Mouse (Mus musculus): ENCODE results near the gene Kcnh4. TPM values are rescaled to one million over a fixed set of nuclear protein-coding genes. Genes with fewer than 3 reads are reported as not detected.

Gene Kcnh4
- polyA plus RNA-seq, 2 experiments = 0.09 TPM; not detected in 1

- H3K27me3 ChIP-seq (ENCODE audit: control insufficient read depth, insufficient read depth, low read length) = no peaks in the 10 kb centered on the region
- H3K9ac ChIP-seq (ENCODE audit: low read depth, low read length, severe bottlenecking) = no peak overlapping the region
- H3K4me3 ChIP-seq (replicated peaks; ENCODE audit: low read length) = no peak overlapping the region
- no peaks in the 10 kb centered on the region for H3K4me1 ChIP-seq (ENCODE audit: control insufficient read depth, insufficient read depth, low read length)
- ATAC-seq (ENCODE audit: low FRiP score, low read depth) (no peak), DNase-seq (ENCODE audit: low spot score) (no peak)
- no peak for TF ChIP-seq POLR2A (IDR thresholded peaks at IDR 0.05; ENCODE audit: borderline replicate concordance, extremely low read depth, insufficient read depth, insufficient read length)
- no peak overlapping the region for H3K4me2 ChIP-seq (replicated peaks; ENCODE audit: low read depth, low read length, severe bottlenecking)
- H3K9me3 ChIP-seq (ENCODE audit: control insufficient read depth, low read length) = no peaks in the 10 kb centered on the region
- WGBS = 79% methylated on average over 10 of the region's 10 CpGs
- H3K36me3 ChIP-seq (ENCODE audit: control insufficient read depth, insufficient read depth, low read length) = peaks cover 11% of the 10 kb centered on the region
- H3K27ac ChIP-seq (replicated peaks; ENCODE audit: low read depth, low read length) = no peak overlapping the region
Measured at GRCm38 (mm10) chr11:100775921-100776320, 16.2 kb upstream of the Kcnh4 start.

GRCm38 (mm10) chr11:100774261-100774660 is 14.5 kb upstream of the Kcnh4 start:
- H3K27me3 ChIP-seq (ENCODE audit: control insufficient read depth, insufficient read depth, low read length) = no peaks in the 10 kb centered on the region
- peaks cover 3% of the 10 kb centered on the region; the same call in 1 of the 2 replicates for H3K4me1 ChIP-seq (ENCODE audit: control insufficient read depth, insufficient read depth, low read length)
- H3K36me3 ChIP-seq (ENCODE audit: control insufficient read depth, insufficient read depth, low read length) = peaks cover 3% of the 10 kb centered on the region
- no peak overlapping the region for H3K27ac ChIP-seq (replicated peaks; ENCODE audit: low read depth, low read length)
- ATAC-seq (ENCODE audit: low FRiP score, low read depth) (no peak), DNase-seq (ENCODE audit: low spot score) (no peak)
- TF ChIP-seq POLR2A (IDR thresholded peaks at IDR 0.05; ENCODE audit: borderline replicate concordance, extremely low read depth, insufficient read depth, insufficient read length) = no peak
- no peaks in the 10 kb centered on the region for H3K9me3 ChIP-seq (ENCODE audit: control insufficient read depth, low read length)
- H3K4me2 ChIP-seq (replicated peaks; ENCODE audit: low read depth, low read length, severe bottlenecking) = no peak overlapping the region
- no peak overlapping the region for H3K4me3 ChIP-seq (replicated peaks; ENCODE audit: low read length)
- no peak overlapping the region for H3K9ac ChIP-seq (ENCODE audit: low read depth, low read length, severe bottlenecking)
- WGBS = 77% methylated on average over 4 of the region's 4 CpGs

- Histone ChIP-seq H3K4me2 (replicated peaks; ENCODE audit: low read depth, low read length, severe bottlenecking) (peak within 1 kb of the TSS; percentile 51), H3K9me3 (ENCODE audit: control insufficient read depth, low read length) (no peaks in the 10 kb centered on the region), H3K4me1 (ENCODE audit: control insufficient read depth, insufficient read depth, low read length) (peaks cover 3% of the 10 kb centered on the region; the same call in 1 of the 2 replicates), H3K4me3 (replicated peaks; ENCODE audit: low read length) (peak within 1 kb of the TSS; percentile 47), H3K27ac (replicated peaks; ENCODE audit: low read depth, low read length) (no peak within 1 kb of the TSS; the same call in 1 of the 2 replicates), H3K36me3 (ENCODE audit: control insufficient read depth, insufficient read depth, low read length) (no peaks in the 10 kb centered on the region), H3K27me3 (ENCODE audit: control insufficient read depth, insufficient read depth, low read length) (no peaks in the 10 kb centered on the region), H3K9ac (ENCODE audit: low read depth, low read length, severe bottlenecking) (peak within 1 kb of the TSS; percentile 46)
- peak; percentile 67 for ATAC-seq (ENCODE audit: low FRiP score, low read depth)
- TF ChIP-seq POLR2A (IDR thresholded peaks at IDR 0.05; ENCODE audit: borderline replicate concordance, extremely low read depth, insufficient read depth, insufficient read length) = no peak
- DNase-seq (ENCODE audit: low spot score) = peak; percentile 66
- WGBS = 15% methylated on average over 17 of the region's 17 CpGs
Measured at GRCm38 (mm10) chr11:100770646-100771408, 11.1 kb upstream of the Kcnh4 start, which contains the start of gene Ghdc. Gene Ghdc, minus strand, starts transcription at chr11:100770957.

GRCm38 (mm10) chr11:100769980-100770379 is 10.2 kb upstream of the Kcnh4 start:
- no peak for TF ChIP-seq POLR2A (IDR thresholded peaks at IDR 0.05; ENCODE audit: borderline replicate concordance, extremely low read depth, insufficient read depth, insufficient read length)
- H3K4me2 ChIP-seq (replicated peaks; ENCODE audit: low read depth, low read length, severe bottlenecking) = peak overlapping the region; percentile 51
- H3K4me3 ChIP-seq (replicated peaks; ENCODE audit: low read length) = peak overlapping the region; percentile 47
- DNase-seq (ENCODE audit: low spot score) (no peak), ATAC-seq (ENCODE audit: low FRiP score, low read depth) (no peak)
- peak overlapping the region; percentile 12; the same call in 1 of the 2 replicates for H3K9ac ChIP-seq (ENCODE audit: low read depth, low read length, severe bottlenecking)
- WGBS = 51% methylated on average over 6 of the region's 6 CpGs
- H3K27me3 ChIP-seq (ENCODE audit: control insufficient read depth, insufficient read depth, low read length) = no peaks in the 10 kb centered on the region
- no peaks in the 10 kb centered on the region for H3K36me3 ChIP-seq (ENCODE audit: control insufficient read depth, insufficient read depth, low read length)
- H3K27ac ChIP-seq (replicated peaks; ENCODE audit: low read depth, low read length) = no peak overlapping the region
- H3K9me3 ChIP-seq (ENCODE audit: control insufficient read depth, low read length) = no peaks in the 10 kb centered on the region
- peaks cover 3% of the 10 kb centered on the region; the same call in 1 of the 2 replicates for H3K4me1 ChIP-seq (ENCODE audit: control insufficient read depth, insufficient read depth, low read length)

GRCm38 (mm10) chr11:100767871-100768270 is 8.1 kb upstream of the Kcnh4 start:
- TF ChIP-seq POLR2A (IDR thresholded peaks at IDR 0.05; ENCODE audit: borderline replicate concordance, extremely low read depth, insufficient read depth, insufficient read length) = no peak
- Histone ChIP-seq H3K27me3 (ENCODE audit: control insufficient read depth, insufficient read depth, low read length) (no peaks in the 10 kb centered on the region), H3K9me3 (ENCODE audit: control insufficient read depth, low read length) (no peaks in the 10 kb centered on the region), H3K4me1 (ENCODE audit: control insufficient read depth, insufficient read depth, low read length) (peaks cover 3% of the 10 kb centered on the region; the same call in 1 of the 2 replicates), H3K27ac (replicated peaks; ENCODE audit: low read depth, low read length) (no peak overlapping the region), H3K4me3 (replicated peaks; ENCODE audit: low read length) (no peak overlapping the region), H3K4me2 (replicated peaks; ENCODE audit: low read depth, low read length, severe bottlenecking) (no peak overlapping the region), H3K9ac (ENCODE audit: low read depth, low read length, severe bottlenecking) (no peak overlapping the region), H3K36me3 (ENCODE audit: control insufficient read depth, insufficient read depth, low read length) (no peaks in the 10 kb centered on the region)
- ATAC-seq (ENCODE audit: low FRiP score, low read depth) = no peak
- WGBS = 89% methylated on average over 5 of the region's 5 CpGs
- no peak for DNase-seq (ENCODE audit: low spot score)
